Mouse (Mus musculus) hematopoietic stem cell, adult 5-6 weeks (primary cell): ENCODE results near the gene Gm10447. TPM values are rescaled to one million over a fixed set of nuclear protein-coding genes. Genes with fewer than 3 reads are reported as not detected.

ENCODE experiments used
- ATAC-seq, 2 experiments: fragments of 125-278 bp in 1 of 2; replicated peaks in 1 of 2; 2 replicates each; pipeline ENCODE4 v1.8.0; 2016 to 2017; ENCODE audit warnings: inconsistent platforms in 2 of 2, mild to moderate bottlenecking in 2 of 2, moderate number of reproducible peaks in 2 of 2, low read depth in 1 of 2, moderate TSS enrichment in 1 of 2; ENCODE audit not compliant: low FRiP score in 2 of 2, poor library complexity in 2 of 2, severe bottlenecking in 2 of 2, insufficient read depth in 1 of 2, low TSS enrichment in 1 of 2
- total RNA-seq: library from RNA; stranded (forward); fragments of 172-1452, 232-1000 nt; gene quantifications from 2 replicates; pipeline ENCODE4 v1.2.3, GENCODE M21; 2017

Gm10447 gene
- total RNA-seq, 1 experiment from 2014 or later: not detected

GRCm38 (mm10) chr11:53481088-53481730 is 24.3 kb upstream of the Gm10447 start:
- ATAC-seq: no peak; a peak in 1 of 4 replicates

GRCm38 (mm10) chr11:53479783-53480301 is 22.9 kb upstream of the Gm10447 start, which contains the start of the genes Gm9945 and Sowaha:
Gene Gm9945 (plus strand): TSS chr11:53480166.
Gene Sowaha (minus strand): TSS chr11:53480274.
- ATAC-seq: peak in 1 of 2 experiments; percentile 27; a peak in 2 of 4 replicates

DNA sequence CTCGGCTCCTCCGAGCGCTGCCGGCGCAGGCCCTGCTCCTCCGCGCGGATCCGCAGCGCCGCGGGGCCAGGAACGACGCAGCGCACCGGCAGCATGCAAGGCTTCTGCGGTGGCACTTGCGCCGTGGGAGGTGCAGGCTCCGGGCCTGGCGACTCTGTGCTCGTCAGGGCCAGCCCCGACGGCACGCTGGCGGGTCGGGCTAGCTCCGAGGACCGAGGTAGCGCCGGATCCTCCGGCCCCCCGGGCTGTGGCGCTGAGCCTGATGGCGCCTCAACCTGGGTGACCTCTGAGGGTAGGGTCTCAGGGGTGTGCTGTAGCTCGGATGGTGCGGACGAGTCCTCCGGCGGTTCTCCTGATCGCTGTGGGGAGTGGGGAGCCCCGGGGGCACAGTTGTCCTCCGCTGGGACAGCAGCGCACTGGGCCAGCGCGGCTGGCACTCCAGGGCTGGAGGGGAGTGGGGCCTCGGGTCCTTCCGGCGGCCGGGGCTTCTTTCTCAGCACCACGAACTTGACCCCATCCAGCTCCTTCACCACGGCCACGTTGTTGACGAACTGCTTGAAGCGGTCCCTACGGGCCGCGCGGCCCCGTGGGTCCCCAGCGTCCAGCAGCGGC is 22.4 kb upstream of the Gm10447 start:
- no peak for ATAC-seq

DNA sequence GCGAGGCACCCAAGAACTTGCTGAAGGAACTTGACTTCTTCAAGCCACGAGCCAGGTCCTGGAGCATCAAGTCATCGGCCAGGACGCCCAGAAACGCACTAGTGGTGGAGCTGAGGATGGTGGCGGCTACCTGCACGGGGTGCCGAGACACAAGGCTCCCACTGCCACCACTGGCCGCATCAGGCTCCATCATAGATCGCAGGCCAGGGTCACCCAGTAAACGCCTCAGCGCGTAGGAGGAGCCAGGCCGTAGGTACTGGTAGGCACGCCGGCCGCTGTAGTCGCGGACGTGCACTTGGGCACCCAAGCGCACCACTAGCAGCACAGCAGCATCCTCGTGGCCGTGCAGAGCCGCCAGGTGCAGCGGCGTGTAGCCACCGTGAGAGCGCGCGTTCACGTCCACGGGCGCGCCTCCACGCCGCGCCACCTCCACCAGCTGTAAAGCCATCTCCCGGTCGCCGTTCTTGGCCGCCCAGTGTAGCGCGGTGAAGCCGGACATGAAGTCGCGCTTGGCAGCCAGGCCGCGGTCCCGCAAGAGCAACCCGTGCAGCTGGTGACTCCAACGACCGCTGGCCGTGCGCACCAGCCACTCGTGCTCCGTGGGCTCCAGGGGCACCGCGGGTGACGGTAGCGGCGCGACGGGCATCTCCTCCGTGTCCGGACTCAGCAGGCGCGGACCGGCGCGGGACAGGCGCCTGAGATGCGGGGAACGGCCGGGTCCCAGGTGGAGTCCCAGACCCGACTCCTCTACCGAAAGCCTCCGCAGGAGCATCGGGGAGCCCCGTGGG is 21.7 kb upstream of the Gm10447 start:
- no peak for ATAC-seq

- no peak for ATAC-seq
Observed at GRCm38 (mm10) chr11:53477833-53478232, 20.9 kb upstream of the Gm10447 start.

DNA sequence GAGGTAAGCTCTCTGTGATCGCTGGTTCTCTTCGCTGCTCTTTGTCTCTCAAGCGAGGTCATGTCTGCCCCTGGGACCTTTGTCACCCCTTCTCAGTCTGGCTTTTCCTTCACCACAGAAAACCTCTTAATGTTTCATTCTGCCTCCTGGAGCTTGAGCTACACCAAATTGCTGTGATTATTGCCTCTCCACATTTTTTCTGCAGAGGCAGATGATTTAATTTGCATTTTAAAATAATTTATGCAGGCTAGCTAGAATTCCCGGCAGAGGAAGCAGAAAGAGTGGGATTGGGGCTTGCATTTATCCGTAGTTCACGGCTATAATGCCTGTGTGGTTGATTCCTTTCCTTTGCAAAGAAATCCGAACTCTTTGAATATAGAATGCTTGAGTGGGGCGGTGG is 18.7 kb upstream of the Gm10447 start:
- ATAC-seq: no peak

- no peak for ATAC-seq
Observed at GRCm38 (mm10) chr11:53472709-53473108, 15.8 kb upstream of the Gm10447 start.

- ATAC-seq: peak; percentile 85 to 88
Observed at GRCm38 (mm10) chr11:53469968-53470695, 13.2 kb upstream of the Gm10447 start, which contains the start of gene Gm9837. Gene Gm9837 (minus strand): TSS chr11:53470479.

GRCm38 (mm10) chr11:53469294-53469967 is 12.5 kb upstream of the Gm10447 start:
- ATAC-seq: 0 out of 4 replicates have a peak, but pooled peaks of 1 of the 2 experiments have one; percentile 3

GRCm38 (mm10) chr11:53466231-53466971 is 9.5 kb upstream of the Gm10447 start:
- peak; percentile 17 to 45; a peak in 2 of 4 replicates for ATAC-seq

DNA sequence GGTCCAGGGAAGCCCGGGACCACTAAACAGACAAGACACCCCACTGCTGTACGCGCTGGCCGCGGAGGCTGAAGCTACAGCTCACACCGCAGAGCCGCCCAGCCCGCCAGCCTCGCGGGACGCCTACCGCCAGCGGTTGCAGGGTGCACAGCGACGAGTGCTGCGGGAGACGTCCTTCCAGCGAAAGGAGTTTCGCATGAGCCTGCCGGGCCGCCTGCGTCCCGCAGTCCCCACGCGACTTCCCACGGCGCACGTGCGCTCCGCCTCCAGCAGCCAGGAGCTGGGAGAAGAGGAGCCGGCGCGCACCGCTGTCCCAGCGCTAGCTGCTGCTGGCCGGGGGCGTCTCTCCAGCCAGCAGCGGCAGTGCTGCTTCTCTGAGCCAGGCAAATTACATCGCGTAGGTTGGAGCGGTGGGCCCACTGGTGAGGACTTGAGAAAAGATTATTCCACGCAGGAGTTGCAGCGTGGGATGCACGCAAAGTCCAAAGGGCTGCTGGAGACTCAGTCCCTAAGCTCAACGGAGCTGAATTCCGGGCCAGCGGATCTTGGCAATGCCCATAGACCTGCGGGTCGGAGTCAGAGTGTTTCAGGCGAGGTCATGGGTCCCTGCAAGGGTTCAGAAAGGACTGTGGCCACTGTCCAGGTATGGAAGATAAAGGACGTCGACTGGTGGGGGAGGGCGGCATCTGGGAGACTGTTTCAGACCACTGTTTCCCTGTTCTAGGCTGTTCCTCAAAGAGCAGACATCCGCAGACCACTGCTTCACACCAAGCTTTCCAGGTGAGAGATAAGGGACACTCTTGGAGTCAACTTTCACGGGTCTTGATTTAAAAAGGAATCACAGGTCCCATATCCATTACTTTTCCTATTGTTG is 6.9 kb upstream of the Gm10447 start:
- peak in 1 of 2 experiments; percentile 31; a peak in 2 of 4 replicates for ATAC-seq

- no peak for ATAC-seq
Observed at GRCm38 (mm10) chr11:53461727-53462126, 4.8 kb upstream of the Gm10447 start.

DNA sequence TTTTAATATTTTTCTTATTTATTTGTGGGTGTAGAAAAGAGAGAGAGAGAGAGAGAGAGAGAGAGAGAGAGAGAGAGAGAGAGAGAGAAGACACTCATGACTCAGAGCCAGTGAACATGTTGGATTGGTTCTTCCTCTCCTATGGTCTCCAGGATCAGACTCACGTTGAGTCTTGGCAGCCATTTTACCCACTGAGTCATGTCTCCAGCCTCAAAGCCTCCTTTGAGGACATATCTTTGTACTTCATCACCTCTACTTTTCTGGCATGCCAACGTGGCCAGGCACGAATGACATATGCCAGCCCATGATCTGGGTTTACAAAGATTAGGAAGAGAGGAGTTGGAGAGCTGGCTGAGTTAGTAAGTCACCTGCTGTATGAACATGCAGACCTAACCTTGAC is 3.3 kb upstream of the Gm10447 start:
- ATAC-seq: no peak

- ATAC-seq: no peak
Observed at GRCm38 (mm10) chr11:53458996-53459395, 2.1 kb upstream of the Gm10447 start.

DNA sequence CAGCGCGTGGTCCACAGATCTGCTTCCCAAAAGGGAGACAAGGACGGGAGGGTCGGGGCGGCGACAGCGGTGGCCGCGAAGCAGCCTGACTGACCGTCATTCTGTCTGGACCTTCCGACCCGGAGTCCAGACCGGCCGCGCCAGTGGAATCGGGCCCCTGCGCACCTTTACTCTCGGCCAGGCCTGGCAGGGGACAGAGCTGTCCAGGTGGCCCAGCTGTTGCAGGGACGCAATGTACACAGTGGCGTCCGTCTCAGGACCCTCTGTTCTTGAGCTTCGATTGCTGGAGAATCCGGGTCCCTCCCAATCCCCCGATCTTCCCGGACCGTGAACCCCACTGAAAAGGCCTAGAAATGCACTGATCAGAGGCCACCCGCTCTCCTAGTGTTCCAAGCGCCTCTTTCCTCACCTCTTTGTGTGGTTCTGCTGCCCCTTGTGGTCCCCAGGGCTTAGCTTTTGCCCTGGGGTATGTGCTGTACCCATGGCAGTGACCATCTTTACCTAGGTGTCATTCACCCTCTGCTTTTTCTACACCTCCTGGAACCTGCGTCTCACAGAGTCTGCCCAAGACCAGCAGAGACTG is 553 bp upstream of the Gm10447 start:
- ATAC-seq: peak; percentile 35 to 38; a peak in 1 of 4 replicates
